Mouse (Mus musculus) T-helper 1 cell (primary cell): ENCODE results near the gene Fam217b.

Source experiments
- in situ Hi-C: fragments of 300-600 bp; cut with MboI, MseI; formaldehyde crosslinking; loops from one replicate; pipeline ENCODE4 v1.15.1; 2025; ENCODE audit warnings: high pct_unique_total_duplicates

Fam217b gene

GRCm38 (mm10) chr2:178414261-178415149, at the start of gene Fam217b, which contains the start of gene Ppp1r3d:
Gene Fam217b (plus strand): TSS chr2:178414524.
Gene Ppp1r3d (minus strand): TSS chr2:178414472.
- in situ Hi-C loops: loop anchor here (25.0 kb wide), 1 partner anchor 1723 kb away; no protein-coding TSS in a partner anchor

GRCm38 (mm10) chr2:178407053-178407815, 7.1 kb upstream of the Fam217b start, which contains the start of gene Sycp2:
Gene Sycp2 (minus strand): TSS chr2:178407685.
- in situ Hi-C loops: loop anchor here (25.0 kb wide), 1 partner anchor 1730 kb away; no protein-coding TSS in a partner anchor

GRCm38 (mm10) chr2:178409024-178409423, 5.3 kb upstream of the Fam217b start:
- in situ Hi-C loops: loop anchor here (25.0 kb wide), 1 partner anchor 1728 kb away; no protein-coding TSS in a partner anchor

DNA sequence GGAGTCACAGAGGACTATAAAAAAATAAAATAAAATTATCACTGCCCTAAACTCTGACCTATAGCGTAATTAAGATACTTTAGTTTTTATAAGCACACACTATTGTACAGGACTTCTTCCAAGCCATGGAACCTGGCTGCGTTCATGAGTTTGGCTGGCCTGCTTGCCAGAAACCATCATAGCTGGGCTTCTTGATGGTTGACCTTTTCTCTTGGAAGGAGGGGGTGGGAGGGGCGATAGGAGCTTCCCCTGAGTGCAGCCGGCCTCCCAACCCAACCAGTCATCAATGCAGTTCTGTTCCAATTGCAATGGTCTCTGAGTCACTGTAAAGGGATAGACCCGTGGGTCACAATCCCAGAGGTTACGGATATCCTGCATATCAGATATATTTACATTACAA, 4.0 kb upstream of the Fam217b start:
- in situ Hi-C loops: loop anchor here (25.0 kb wide), 1 partner anchor 1727 kb away; no protein-coding TSS in a partner anchor

DNA sequence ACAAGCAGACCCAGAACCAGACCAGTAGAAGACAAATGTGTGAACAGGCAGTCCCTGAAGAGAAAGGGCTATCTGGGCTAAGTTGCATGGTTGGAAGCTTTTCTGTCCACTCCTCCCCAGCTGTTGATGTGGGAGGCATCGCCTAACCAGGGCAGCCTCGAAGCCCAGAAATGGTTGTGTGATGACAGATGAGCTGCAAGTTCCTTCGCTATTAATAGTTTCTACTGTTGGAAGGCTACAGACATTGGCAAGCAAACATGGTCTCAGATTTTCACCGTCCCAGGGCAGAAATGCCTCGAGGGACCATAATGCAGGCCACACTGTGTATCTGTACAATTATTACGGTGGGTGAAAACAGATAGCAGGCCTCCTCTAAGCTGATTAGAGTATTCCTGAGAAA, 1.7 kb upstream of the Fam217b start:
- in situ Hi-C loops: loop anchor here (25.0 kb wide), 1 partner anchor 1725 kb away; no protein-coding TSS in a partner anchor

DNA sequence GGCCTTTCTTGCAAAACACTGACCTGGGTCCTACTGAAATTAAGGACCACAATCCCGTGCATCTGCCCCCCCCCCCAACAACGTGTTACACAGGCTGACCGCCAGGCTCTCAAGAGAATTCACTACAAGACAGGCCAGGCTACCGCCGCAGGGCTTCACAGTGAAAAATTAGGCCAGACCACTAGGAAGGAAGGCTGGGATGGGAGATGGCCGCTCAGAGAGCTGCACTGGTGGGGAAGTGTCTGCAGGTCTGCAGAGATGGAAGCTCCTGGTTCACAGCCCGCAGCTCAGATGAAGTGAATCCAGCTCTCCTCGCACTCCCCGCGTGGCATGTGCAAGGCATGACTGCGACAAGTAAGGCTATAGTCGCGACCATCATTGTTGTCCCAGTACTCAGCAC, 1.2 kb upstream of the Fam217b start:
- in situ Hi-C loops: loop anchor here (25.0 kb wide), 1 partner anchor 1724 kb away; no protein-coding TSS in a partner anchor

DNA sequence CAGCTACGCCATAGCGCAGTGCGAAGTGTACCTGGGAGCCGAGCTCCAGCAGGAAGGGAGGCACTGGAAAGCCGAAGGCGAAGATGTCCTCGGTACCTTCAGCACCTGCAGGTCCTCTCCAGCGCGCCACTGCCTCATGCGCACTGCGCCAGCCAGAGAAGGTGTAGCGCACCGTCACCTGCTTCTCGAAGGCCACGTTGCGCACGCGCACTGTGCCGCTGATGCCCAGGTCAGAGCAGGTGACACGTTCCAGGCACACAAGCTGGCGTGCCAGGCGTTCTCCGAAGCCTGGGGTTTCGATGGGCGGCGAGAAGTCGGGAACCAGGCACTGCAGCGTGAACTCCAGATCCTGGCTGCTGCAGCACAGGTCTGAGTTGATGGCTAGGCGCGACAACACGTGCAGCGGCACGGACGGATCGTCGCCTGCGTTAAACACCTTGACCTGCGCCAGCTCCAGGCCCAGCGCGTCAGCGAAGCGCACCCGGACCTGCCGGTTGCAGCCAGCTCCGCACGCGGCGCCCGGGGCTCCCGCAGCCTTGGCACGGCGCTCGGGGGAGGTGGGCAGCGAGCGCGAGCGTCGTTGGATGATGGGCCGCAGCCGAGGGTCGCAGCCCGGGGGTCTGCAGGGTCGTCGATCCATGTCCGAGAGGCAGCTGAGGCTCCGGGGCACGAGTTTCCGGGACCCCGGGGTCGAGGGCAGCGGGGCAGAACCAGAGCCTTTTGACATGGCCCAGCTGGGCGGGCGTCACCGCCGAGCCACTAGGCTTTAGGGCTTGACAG, 653 bp upstream of the Fam217b start:
- in situ Hi-C loops: loop anchor here (25.0 kb wide), 1 partner anchor 1724 kb away; no protein-coding TSS in a partner anchor

DNA sequence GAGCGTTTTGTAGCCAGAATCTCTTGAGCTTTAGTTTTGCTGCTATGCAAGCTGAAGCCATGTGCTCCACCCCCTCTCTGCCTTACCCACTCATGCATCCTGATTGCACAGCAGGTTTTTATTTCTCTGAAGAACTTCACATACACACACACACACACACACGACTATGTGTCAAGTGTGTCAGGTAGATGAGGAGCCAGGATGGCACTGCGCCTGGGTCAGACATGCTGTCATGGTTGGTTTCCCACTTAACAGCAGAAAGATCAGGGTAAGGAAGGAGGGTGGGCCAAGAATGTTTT, 775 bp downstream of the Fam217b start:
- in situ Hi-C loops: loop anchor here (25.0 kb wide), 1 partner anchor 1722 kb away; no protein-coding TSS in a partner anchor

DNA sequence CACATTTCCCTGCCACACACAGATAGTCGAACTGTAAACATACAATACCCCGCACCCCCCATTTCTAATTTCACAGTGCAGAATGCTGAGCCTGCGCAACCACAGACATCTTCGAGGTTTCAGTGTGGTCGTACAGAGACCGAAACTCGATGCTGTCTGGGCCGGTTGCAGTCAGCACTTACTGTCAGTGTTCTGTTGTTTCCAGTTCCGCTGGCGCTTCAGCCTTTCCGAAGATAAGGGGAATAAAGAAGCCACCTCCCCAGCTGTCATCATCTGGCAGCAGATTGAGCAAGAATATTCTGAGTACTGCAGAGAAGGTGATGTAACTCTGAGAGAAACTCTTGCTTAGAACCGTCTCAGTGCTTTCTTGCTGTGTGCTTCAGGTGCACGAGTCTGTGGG, 2.1 kb downstream of the Fam217b start:
- in situ Hi-C loops: loop anchor here (25.0 kb wide), 1 partner anchor 1721 kb away; no protein-coding TSS in a partner anchor

DNA sequence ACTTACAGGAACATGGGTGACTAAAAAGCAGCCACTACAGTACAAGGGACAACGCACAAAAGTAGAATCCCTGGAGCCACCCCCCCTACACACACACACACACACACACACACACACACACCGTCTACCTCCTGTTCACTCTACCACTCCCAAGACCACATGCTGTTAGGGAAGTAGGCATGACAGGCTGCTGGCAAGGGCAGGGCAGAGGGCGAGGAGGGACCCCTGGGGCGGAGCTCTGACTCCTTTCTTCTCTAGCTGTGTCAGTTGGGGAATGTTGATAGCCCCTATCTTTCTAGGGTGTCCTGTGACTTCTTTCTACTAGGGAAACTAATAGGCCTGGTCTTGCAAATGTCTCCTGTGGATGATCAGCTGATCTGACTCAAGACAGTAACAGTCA, 2.6 kb downstream of the Fam217b start:
- in situ Hi-C loops: loop anchor here (25.0 kb wide), 1 partner anchor 1720 kb away; no protein-coding TSS in a partner anchor

GRCm38 (mm10) chr2:178420576-178420975, 6.3 kb downstream of the Fam217b start:
- in situ Hi-C loops: loop anchor here (25.0 kb wide), 1 partner anchor 1717 kb away; no protein-coding TSS in a partner anchor

- in situ Hi-C loops: loop anchor here (25.0 kb wide), 1 partner anchor 1716 kb away; no protein-coding TSS in a partner anchor
Measured at GRCm38 (mm10) chr2:178421603-178422002, 7.3 kb downstream of the Fam217b start.

DNA sequence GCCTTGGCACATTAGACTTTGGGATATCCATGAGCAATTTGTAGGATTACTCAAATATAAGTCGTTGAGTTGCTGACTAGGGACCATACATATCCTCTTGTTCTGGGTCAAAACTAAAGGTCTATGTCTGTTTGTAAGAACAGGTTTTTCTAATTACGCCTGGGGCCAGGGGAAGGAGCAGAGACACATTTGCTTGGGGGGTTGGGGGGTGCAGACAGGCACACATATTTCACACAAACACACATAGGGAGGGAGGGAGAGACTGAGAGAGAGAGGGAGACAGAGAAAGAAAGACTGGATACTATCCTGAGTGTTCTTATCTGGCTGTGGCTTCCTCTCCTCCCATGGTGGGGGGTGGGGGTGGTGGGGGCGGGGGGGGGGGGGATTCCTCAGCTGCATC, 7.9 kb downstream of the Fam217b start:
- in situ Hi-C loops: loop anchor here (25.0 kb wide), 1 partner anchor 1715 kb away; no protein-coding TSS in a partner anchor

- in situ Hi-C loops: loop anchor here (25.0 kb wide), 1 partner anchor 1714 kb away; no protein-coding TSS in a partner anchor
Measured at GRCm38 (mm10) chr2:178423223-178423622, 8.9 kb downstream of the Fam217b start.

DNA sequence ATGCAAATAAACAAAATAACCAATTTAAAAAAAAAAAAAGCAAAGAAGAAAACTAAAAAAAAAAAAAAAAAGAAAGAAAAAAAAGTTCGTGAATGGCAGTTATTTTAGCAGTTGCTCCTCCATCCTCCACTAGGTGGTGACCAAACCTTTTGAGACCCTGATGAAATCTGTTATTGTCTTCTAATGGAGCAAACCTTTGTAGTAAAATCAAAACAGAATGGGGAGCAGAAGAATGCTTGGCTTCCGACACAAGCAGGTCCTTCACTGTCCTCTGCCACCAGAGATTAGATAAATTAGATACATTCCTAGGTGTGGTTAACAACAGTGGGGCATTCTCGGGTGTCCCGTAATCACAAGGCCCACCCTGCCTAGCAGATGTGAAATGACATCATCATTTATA, 11.9 kb downstream of the Fam217b start:
- in situ Hi-C loops: no loop called here

DNA sequence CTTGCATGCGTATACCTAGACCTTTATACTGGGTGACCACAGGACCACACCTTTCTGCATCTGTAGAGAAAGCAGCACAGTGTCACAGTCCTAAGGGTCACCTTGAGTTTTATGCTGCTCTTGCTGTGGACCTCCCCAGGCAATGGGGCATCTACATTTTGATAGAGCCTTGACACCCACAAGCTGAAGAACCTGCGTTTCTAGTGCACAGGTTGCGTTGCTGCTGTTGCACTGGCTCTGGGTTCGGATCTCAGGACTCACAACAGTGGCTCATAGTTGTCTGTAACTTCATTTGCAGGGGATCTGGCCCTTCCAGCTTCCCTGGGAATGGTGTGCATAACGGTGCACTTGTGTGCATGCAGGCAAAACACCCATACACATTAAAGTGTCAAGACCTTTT, 12.9 kb downstream of the Fam217b start:
- in situ Hi-C loops: no loop called here

- in situ Hi-C loops: no loop called here
Measured at GRCm38 (mm10) chr2:178428183-178428582, 13.9 kb downstream of the Fam217b start.

DNA sequence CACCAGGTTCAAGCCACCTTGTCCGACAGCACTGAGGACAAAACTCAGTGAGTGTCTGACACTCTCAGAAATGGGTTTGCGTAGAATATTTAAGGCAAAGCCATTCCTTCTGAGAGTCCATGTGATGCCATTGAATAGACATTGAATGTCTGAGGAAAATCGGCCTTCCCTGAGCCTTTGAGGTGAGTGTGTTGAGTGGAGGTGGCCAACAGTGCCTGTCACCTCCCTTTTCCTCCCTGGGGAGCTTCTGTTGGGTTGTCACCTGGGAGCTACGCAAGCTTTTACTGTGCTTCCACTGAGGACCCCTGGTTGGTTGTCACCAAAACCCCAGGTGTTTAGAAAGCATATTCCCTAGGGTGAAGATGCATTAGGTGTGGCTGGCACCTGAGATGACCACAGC, 14.4 kb downstream of the Fam217b start:
- in situ Hi-C loops: no loop called here

DNA sequence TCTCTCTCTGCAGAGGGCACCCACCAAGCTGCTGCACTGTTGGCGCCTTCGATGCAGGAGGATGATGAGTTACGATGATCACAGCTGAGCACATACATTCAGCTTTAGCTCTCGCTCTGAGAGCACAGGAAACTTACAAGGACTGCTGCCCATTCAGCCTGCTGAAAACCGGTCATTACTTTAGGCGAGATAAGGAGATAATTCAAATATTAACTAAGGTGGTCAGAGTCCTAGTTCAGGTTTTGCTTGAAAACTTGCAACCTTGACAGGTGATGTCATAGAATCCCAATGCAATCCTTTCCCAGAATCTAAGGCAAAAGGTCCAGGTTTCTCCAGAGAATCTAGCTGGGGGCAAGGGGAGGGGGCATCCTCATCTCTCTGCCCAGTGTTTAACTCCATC, 15.1 kb downstream of the Fam217b start:
- in situ Hi-C loops: no loop called here

- in situ Hi-C loops: no loop called here
Measured at GRCm38 (mm10) chr2:178430231-178430630, 15.9 kb downstream of the Fam217b start, which contains the start of gene Cdh26. Gene Cdh26 (plus strand): TSS chr2:178430531.

- in situ Hi-C loops: no loop called here
Measured at GRCm38 (mm10) chr2:178433495-178433894, 19.2 kb downstream of the Fam217b start.
